Mouse (Mus musculus) testis, postnatal 10 days (tissue): ENCODE data around the gene Ssh2.
A peak's percentile ranks its signal among the peaks of the same experiment; 100 is the strongest.

Source experiments
- DNase-seq: peaks from one replicate; pipeline ENCODE4 v3.0.0; 2021; ENCODE audit warnings: low spot score

The Ssh2 gene

DNA sequence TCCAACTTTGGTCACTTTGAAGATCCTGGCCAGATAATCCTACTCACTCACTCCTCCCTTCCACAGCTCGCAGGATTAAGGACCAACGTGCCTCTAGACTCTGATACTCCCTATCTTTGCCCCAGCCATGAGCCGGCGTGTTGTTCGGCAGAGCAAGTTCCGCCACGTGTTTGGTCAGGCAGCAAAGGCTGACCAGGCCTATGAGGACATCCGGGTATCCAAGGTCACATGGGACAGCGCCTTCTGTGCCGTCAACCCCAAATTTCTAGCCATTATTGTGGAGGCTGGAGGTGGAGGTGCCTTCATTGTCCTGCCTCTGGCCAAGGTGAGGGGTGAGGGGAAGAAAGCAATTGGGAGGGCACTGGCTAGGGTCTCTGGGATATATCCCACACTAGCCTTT is 247.7 kb downstream of the Ssh2 start:
- DNase-seq, result no peak

DNA sequence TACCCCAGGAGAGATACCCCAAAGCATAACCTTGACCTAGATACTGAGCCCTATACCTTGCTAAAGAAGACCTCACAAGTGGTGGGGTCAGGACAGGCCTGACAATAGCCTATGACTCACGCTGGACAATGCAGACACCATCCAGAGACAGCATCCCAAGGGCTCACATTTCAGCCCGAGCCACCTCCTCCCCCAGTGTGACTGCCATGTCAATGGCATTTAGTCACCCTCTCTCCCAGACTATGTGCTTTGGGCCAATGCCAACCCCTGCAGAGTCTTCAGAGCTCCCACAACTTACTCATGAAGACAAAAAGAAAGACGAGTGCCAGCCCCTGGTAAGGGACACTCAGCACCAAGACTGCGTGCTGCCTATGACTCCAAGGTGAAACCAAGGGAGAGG is 248.6 kb downstream of the Ssh2 start:
- DNase-seq, result no peak

DNA sequence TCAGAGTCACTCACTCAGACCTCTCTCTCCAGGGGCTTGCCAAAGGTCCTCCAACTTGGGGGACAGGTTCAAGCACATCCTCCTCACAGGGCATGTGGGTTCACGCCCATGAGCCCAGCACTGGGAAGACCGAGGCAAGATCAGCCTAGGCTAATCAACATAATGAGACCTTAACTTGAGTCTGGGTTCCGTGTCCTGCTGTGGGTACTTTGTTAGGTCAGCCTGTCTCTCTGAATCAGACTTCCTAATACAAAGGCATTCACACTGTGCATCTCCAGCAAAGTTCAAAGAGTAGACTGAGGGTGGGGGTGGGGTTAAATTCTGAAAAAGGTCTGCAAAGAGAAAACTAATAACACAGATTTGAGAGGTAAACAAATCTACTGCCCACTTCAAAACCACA is 249.0 kb downstream of the Ssh2 start:
- no peak for DNase-seq

DNA sequence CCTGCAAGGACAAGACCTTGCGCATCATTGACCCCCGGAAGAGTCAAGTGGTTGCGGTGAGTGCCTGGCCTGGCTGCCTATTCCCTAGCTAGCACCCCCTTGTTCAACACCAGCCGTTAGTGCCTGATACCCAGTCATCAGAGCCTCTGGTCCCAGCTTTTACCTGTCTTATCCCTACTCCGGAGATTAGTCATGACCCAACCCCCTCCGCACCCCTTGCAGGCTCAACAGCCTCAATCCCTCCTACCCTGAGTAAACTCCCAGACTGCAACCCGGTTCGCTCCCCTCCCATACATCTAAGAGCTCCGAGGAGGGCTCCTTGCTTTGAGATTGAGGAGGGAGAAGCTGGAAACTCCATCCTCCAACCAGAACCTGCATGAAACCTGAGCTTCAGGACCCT is 250.5 kb downstream of the Ssh2 start:
- no peak for DNase-seq

DNA sequence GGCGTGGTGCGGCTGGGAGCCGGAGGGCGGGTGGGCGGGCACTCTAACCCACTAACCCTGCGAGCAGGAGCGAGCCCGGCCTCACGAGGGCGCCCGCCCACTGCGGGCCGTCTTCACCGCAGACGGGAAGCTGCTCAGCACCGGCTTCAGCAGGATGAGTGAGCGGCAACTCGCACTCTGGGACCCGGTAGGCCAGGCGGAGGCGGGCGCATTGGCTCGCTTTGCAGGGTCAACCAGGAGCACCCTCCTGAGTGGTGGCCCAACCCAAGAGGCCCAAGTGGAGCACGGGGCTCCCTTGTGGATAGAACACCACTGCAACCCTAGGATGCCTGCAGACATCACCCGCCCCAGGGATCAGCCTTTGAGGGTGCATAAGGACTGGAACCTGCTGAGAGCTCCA is 251.1 kb downstream of the Ssh2 start:
- DNase-seq, result peak; percentile 78

DNA sequence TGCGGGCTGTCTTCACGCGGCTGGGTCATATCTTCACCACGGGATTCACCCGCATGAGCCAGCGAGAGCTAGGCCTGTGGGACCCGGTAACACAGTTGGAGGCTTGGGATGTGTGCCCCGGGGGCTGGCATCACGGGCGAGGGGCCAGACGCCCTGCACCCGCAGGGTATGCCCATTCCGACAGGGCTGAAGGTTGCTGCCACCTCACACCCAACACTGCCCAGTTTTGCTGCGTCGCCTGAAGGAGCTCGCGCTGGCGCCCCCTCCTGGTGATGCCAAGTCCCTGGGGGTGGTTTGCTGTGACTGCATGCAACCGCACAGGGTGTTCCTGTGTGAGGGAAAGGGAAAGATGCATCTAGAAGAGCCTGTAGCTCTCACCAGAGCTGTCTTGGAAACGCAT is 251.7 kb downstream of the Ssh2 start:
- peak; percentile 89 for DNase-seq

GRCm38 (mm10) chr11:77468397-77468796 is 252.3 kb downstream of the Ssh2 start:
- no peak for DNase-seq

GRCm38 (mm10) chr11:77471407-77471806 is 255.3 kb downstream of the Ssh2 start:
- no peak for DNase-seq

- DNase-seq, result no peak
Measured at GRCm38 (mm10) chr11:77472775-77473174, 256.7 kb downstream of the Ssh2 start.

DNA sequence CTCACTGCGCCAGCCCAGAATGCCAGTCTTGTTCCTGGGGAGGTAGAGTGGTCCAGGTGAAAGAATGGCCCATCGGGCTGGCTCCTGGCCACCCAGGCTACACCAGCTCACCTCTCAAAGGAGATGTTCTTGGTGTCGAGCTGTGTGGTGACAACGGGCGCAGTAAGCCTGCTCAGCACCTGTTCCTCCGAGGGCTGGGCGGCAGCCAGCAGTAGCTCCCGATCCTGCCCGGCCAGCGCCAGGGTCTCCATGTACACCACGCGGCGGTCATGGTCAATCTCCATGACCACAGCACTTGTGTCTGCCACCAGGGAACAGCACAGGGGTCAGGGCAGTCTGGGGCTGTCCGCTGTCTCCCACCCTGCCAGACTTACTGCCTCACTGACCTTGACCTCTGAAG is 260.1 kb downstream of the Ssh2 start:
- DNase-seq, result no peak

- no peak for DNase-seq
Measured at GRCm38 (mm10) chr11:77476895-77477294, 260.8 kb downstream of the Ssh2 start.

DNA sequence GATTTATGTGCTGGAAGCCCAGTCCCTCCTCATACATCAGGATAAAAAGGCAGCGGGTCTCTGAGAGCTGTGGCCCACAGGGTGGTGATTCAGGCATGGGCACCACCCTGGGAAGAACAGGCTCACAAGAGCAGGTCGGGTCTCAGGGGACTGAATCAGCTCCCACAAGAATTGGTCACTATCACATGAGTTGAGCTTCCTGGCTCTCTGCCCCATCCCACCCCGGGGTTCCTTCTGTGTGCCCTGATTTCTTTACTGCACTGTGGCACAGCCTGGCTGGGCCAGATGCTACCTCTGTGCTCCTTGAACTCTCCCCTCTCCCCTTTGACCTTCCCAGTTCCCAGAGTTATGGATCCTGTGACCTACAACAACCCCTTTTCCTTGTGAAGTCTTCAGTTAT is 267.0 kb downstream of the Ssh2 start:
- no peak for DNase-seq

- no peak for DNase-seq
Measured at GRCm38 (mm10) chr11:77483510-77484255, 267.6 kb downstream of the Ssh2 start.

DNA sequence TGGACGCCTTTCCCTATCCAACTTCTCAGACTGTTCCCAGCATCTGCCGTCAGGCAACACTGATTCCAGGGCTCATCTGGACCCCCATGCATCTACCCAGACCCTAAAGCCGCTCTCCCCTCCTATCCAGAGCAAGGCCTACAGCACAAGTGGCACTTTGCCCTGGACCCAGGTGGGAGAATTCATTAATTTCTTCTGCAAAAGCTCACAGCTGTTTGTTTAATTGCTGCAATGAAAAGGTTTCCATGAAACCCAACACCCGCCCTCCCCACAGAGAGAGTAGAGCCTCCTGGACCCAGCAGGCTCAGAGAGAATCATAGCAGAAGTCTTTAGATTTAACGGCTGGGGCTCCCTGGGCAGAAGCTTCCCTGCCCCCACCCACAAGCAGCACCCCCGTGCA is 269.1 kb downstream of the Ssh2 start:
- no peak for DNase-seq

DNA sequence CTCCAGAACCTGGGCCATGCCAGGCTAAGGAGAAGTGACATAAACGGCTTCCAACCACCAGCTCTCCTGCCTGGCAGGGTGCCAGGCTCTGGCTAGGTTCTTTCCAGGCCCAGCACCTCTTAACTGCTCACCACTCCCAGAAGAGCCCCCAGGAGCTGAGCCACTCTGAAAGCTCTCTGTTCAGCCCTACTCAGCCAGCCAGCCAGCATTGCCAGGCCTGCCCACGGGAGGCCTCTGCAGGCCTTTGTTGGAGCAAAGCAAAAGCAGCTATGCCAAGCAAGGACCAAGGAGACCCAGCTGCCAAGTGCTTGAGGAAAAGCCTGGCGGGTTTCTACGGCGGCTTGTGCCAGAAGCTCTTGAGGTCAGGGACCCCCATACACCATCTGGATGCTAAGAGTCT is 270.7 kb downstream of the Ssh2 start:
- no peak for DNase-seq

DNA sequence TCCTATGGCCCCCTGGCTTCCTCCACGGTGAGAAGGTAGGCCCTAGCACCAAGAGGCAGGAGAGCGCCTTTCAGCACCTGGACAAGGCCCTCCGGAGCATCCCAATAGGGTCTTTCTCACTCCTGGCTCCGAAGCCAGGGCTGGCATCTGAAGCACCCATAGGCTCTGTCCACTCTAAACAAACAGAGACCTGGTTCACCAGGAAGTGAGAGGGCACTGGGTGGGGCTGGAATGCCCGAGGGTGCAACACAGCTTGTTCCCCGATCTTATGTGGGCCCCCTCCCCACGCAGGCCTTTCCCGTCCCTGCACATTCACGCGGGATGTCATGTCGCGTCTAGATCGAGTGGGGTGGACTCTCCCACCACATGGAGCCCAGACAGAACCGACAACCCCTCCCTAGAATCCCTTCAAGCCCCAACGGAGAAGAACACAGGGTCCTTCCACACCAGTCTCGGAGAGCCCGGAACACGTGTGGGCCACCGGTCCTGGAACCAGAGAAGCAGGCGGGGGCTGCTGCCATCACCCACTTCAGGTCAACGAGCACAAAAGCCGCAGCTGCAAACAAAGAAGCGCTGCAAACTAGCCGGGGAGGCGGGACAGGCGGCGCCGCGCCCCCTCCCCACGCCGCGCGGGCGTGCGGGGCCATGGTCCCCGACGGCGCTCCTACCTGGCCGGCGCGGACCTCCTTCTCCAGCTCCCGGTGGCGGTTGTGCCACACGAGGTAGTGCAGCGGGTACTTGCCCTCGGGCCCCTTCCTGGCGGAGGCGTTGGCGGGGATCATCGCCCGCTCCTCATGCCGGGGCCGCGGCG is 272.9 kb downstream of the Ssh2 start:
- DNase-seq, result no peak

- DNase-seq, result peak; percentile 82
Measured at GRCm38 (mm10) chr11:77489591-77490235, 273.6 kb downstream of the Ssh2 start, which contains the start of gene Ankrd13b. TSS of gene Ankrd13b (minus strand) at chr11:77489678.

DNA sequence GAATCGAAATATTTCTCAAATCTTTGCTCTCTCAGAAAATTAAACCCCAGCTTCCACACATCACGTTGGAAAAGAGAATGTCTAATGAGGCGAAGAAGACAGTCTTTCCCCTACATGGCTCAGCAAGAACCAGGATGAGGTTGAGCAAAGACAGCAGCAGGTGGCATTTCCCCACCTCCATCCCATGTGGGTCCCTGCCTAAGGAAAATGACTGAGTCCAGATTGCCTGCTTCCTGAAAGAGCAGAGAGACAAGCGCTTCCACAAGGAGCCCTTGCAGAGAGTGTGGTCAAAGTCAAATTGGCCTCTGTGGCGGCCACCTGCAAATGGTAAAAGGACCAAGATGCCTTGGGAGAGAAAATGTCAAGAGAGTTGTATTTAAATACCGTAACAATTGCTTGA is 274.4 kb downstream of the Ssh2 start:
- no peak for DNase-seq

- peak; percentile 96 for DNase-seq
Measured at GRCm38 (mm10) chr11:77491123-77491501, 275.0 kb downstream of the Ssh2 start.

DNA sequence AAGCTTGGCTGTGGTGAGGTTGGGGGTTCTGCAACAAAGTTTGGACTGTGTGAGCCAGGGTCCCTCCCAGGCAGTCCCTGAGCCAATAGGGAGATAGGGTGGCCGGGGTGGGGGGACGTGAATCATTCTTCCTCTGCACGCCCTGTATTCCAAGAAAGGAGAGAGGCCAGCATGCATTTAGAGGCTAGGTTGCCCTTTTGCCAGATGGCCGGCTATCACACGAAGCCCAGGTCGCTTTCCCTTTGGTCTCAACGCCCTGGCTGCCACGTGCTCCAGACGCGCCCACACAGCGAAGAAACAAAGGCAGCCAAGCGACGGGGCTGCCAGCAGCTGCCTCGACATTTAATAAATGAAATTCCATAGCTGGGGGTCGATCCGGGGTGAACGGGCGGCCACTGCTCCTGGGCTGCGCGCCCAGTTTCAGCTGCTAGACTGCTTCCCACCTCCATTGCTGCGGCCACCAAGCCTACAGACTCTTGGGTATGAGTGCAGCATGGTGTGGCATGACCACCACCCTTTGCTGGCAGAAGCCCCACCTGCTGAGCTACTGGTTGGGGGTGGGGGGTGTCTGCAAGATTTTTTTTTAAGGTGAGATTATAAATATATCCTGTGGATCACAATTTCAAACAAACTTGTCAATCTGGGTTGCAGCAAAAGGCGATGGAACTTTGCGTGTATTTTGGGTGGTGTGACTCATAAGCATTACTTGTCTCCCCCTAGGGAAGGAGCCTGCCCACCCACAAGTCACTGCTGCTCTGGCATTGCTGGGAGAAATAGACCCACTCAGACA is 275.6 kb downstream of the Ssh2 start:
- DNase-seq, result peak; percentile 71

GRCm38 (mm10) chr11:77492311-77492871 is 276.3 kb downstream of the Ssh2 start:
- DNase-seq, result no peak

- DNase-seq, result peak; percentile 94
Measured at GRCm38 (mm10) chr11:77492911-77493332, 276.8 kb downstream of the Ssh2 start.
